Mouse (Mus musculus) common myeloid progenitor, adult 5-6 weeks (primary cell): ENCODE data around the gene Hmga2. TPM values are rescaled to one million over a fixed set of nuclear protein-coding genes. Genes with fewer than 3 reads are reported as not detected.

Experiments
- ATAC-seq: replicated peaks from 2 replicates; pipeline ENCODE4 v1.8.0; 2016; ENCODE audit warnings: low read depth, mild to moderate bottlenecking, moderate TSS enrichment, inconsistent platforms; ENCODE audit not compliant: poor library complexity, severe bottlenecking
- total RNA-seq: library from RNA; stranded (forward); fragments of 200-1000, 187-1606 nt; gene quantifications from 2 replicates; pipeline ENCODE4 v1.2.3, GENCODE M21; 2017

The Hmga2 gene
- total RNA-seq, 1 experiment from 2014 or later = 7.0 TPM

- ATAC-seq = no peak
Observed at GRCm38 (mm10) chr10:120399846-120400510, 76.3 kb downstream of the Hmga2 start.

GRCm38 (mm10) chr10:120398745-120399144 is 77.5 kb downstream of the Hmga2 start:
- no peak for ATAC-seq

- 0 out of 2 replicates have a peak, but pooled peaks have one; percentile 36 for ATAC-seq
Observed at GRCm38 (mm10) chr10:120397211-120397631, 79.0 kb downstream of the Hmga2 start.

- no peak for ATAC-seq
Observed at GRCm38 (mm10) chr10:120395550-120395949, 80.7 kb downstream of the Hmga2 start.

GRCm38 (mm10) chr10:120394740-120395139 is 81.5 kb downstream of the Hmga2 start:
- ATAC-seq = no peak

GRCm38 (mm10) chr10:120391971-120392716 is 84.1 kb downstream of the Hmga2 start:
- no peak for ATAC-seq

- ATAC-seq = no peak
Observed at GRCm38 (mm10) chr10:120390912-120391835, 85.1 kb downstream of the Hmga2 start.

GRCm38 (mm10) chr10:120389707-120390106 is 86.6 kb downstream of the Hmga2 start:
- ATAC-seq = no peak

- ATAC-seq = no peak
Observed at GRCm38 (mm10) chr10:120388966-120389365, 87.3 kb downstream of the Hmga2 start.

GRCm38 (mm10) chr10:120388400-120388871 is 87.8 kb downstream of the Hmga2 start:
- ATAC-seq = no peak

- no peak for ATAC-seq
Observed at GRCm38 (mm10) chr10:120387105-120387504, 89.2 kb downstream of the Hmga2 start.

- peak; percentile 64 for ATAC-seq
Observed at GRCm38 (mm10) chr10:120384797-120385600, 91.3 kb downstream of the Hmga2 start.

GRCm38 (mm10) chr10:120384040-120384439 is 92.2 kb downstream of the Hmga2 start:
- ATAC-seq = no peak

GRCm38 (mm10) chr10:120377795-120378194 is 98.5 kb downstream of the Hmga2 start:
- peak; percentile 59 for ATAC-seq

- ATAC-seq = peak; percentile 62
Observed at GRCm38 (mm10) chr10:120377327-120377752, 98.9 kb downstream of the Hmga2 start.

- no peak for ATAC-seq
Observed at GRCm38 (mm10) chr10:120375438-120375837, 100.8 kb downstream of the Hmga2 start.

- ATAC-seq = no peak
Observed at GRCm38 (mm10) chr10:120371215-120371614, 105.1 kb downstream of the Hmga2 start.

- ATAC-seq = no peak
Observed at GRCm38 (mm10) chr10:120369187-120369805, 107.0 kb downstream of the Hmga2 start.

- peak; percentile 66 for ATAC-seq
Observed at GRCm38 (mm10) chr10:120366173-120366592, 110.1 kb downstream of the Hmga2 start.
